Mouse (Mus musculus): ENCODE data around the gene Zfp871. TPM values are rescaled to one million over a fixed set of nuclear protein-coding genes. Genes with fewer than 3 reads are reported as not detected.

Zfp871 gene
- polyA plus RNA-seq (2012; rRNA removed): 10.6 and 11.9 TPM in 2 replicates

- DNase-seq (ENCODE audit: low read depth): peak; percentile 65
Observed at GRCm38 (mm10) chr17:32788094-32788559, at the start of gene Zfp871. TSS of gene Zfp871 (minus strand) at chr17:32788287.

- no peak for DNase-seq (ENCODE audit: low read depth)
Observed at GRCm38 (mm10) chr17:32830418-32830782, 42.3 kb upstream of the Zfp871 start.

- peak; percentile 46 for DNase-seq (ENCODE audit: low read depth)
Observed at GRCm38 (mm10) chr17:32829540-32830417, 41.7 kb upstream of the Zfp871 start, which contains the start of gene Zfp799. TSS of gene Zfp799 (minus strand) at chr17:32830261.

- no peak for DNase-seq (ENCODE audit: low read depth)
Observed at GRCm38 (mm10) chr17:32816074-32816784, 28.1 kb upstream of the Zfp871 start.

- DNase-seq (ENCODE audit: low read depth): no peak
Observed at GRCm38 (mm10) chr17:32814136-32814535, 26.0 kb upstream of the Zfp871 start.

- DNase-seq (ENCODE audit: low read depth): no peak
Observed at GRCm38 (mm10) chr17:32810648-32811047, 22.6 kb upstream of the Zfp871 start.

- DNase-seq (ENCODE audit: low read depth): no peak
Observed at GRCm38 (mm10) chr17:32809544-32810374, 21.7 kb upstream of the Zfp871 start, which contains the start of gene Zfp811. TSS of gene Zfp811 (minus strand) at chr17:32809931.

- DNase-seq (ENCODE audit: low read depth): no peak
Observed at GRCm38 (mm10) chr17:32808921-32809320, 20.8 kb upstream of the Zfp871 start.

GRCm38 (mm10) chr17:32789244-32789643 is 1.2 kb upstream of the Zfp871 start:
- no peak for DNase-seq (ENCODE audit: low read depth)

GRCm38 (mm10) chr17:32788576-32788975 is 489 bp upstream of the Zfp871 start:
- DNase-seq (ENCODE audit: low read depth): no peak

- no peak for DNase-seq (ENCODE audit: low read depth)
Observed at GRCm38 (mm10) chr17:32787436-32788093, 522 bp downstream of the Zfp871 start.

- DNase-seq (ENCODE audit: low read depth): no peak
Observed at GRCm38 (mm10) chr17:32786944-32787343, 1.1 kb downstream of the Zfp871 start.

GRCm38 (mm10) chr17:32785656-32786055 is 2.4 kb downstream of the Zfp871 start:
- DNase-seq (ENCODE audit: low read depth): no peak

GRCm38 (mm10) chr17:32777564-32777963 is 10.5 kb downstream of the Zfp871 start:
- DNase-seq (ENCODE audit: low read depth): no peak

GRCm38 (mm10) chr17:32771213-32771612 is 16.9 kb downstream of the Zfp871 start:
- no peak for DNase-seq (ENCODE audit: low read depth)

GRCm38 (mm10) chr17:32766422-32766821 is 21.7 kb downstream of the Zfp871 start:
- no peak for DNase-seq (ENCODE audit: low read depth)

GRCm38 (mm10) chr17:32757331-32757730 is 30.8 kb downstream of the Zfp871 start:
- no peak for DNase-seq (ENCODE audit: low read depth)

GRCm38 (mm10) chr17:32753634-32754033 is 34.5 kb downstream of the Zfp871 start:
- DNase-seq (ENCODE audit: low read depth): no peak

GRCm38 (mm10) chr17:32752813-32753360 is 35.2 kb downstream of the Zfp871 start:
- no peak for DNase-seq (ENCODE audit: low read depth)

GRCm38 (mm10) chr17:32750611-32751010 is 37.5 kb downstream of the Zfp871 start:
- no peak for DNase-seq (ENCODE audit: low read depth)

- DNase-seq (ENCODE audit: low read depth): no peak
Observed at GRCm38 (mm10) chr17:32741057-32741456, 47.0 kb downstream of the Zfp871 start.

Data from gonadal fat pad, adult 2 months (tissue).